Mouse (Mus musculus): ENCODE data around the gene Otulinl. TPM values are rescaled to one million over a fixed set of nuclear protein-coding genes. Genes with fewer than 3 reads are reported as not detected.

The Otulinl gene
- polyA plus RNA-seq, 1 experiment = 1.4 TPM

DNA sequence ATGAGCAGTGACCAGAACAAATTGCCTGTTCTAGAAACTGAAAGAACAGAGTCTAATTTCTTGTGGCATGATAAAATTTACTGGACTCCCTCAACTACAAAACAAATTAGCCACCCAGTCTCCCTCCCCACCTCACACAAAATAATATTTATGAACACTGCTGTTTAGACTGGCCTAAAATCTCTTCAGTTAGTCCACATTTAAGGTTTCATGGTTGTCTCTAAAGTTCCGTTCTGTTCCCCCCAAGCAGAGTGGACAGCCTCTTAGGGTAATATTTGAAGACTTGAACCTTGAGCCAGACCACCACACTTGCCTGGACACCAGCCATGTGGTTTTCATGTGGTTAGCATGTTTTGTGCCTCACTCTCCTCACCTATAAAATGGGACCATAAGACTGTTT lies 1.8 kb upstream of the Otulinl start:
- H3K4me3 ChIP-seq (replicated peaks) = no peak overlapping the region
- no peaks in the 10 kb centered on the region for H3K36me3 ChIP-seq (replicated peaks; ENCODE audit: low read length)
- no peaks in the 10 kb centered on the region for H3K9me3 ChIP-seq
- peaks cover 38% of the 10 kb centered on the region for H3K27me3 ChIP-seq (replicated peaks)
- TF ChIP-seq GATA1 (IDR thresholded peaks at IDR 0.05; ENCODE audit: borderline replicate concordance, low read length) (no peak), FLI1 (IDR thresholded peaks at IDR 0.05; ENCODE audit: low read length) (no peak)
- H3K4me1 ChIP-seq = peaks cover 38% of the 10 kb centered on the region

DNA sequence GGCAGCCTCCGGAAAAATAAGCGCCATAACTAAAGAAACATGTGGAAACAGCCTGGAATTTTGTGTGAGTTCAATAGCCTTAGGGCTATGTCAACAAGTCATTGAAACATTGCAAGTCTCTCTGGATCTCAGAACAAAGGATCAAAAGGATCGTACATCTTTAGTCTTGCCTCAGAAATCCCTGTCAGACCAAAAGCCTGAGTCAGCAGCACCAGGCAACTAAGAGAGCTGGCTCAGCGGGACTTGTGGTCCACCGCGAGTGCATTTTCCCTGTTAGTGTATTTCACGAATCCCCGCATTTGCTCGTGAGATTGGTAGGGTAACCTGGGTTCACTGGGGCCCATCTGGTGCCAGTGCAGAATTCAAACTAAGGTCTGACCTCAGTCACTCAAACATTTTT lies 1.2 kb upstream of the Otulinl start:
- H3K4me1 ChIP-seq = peaks cover 32% of the 10 kb centered on the region
- no peak overlapping the region for H3K4me3 ChIP-seq (replicated peaks)
- no peaks in the 10 kb centered on the region for H3K9me3 ChIP-seq
- peaks cover 41% of the 10 kb centered on the region for H3K27me3 ChIP-seq (replicated peaks)
- H3K36me3 ChIP-seq (replicated peaks; ENCODE audit: low read length) = no peaks in the 10 kb centered on the region
- TF ChIP-seq FLI1 (IDR thresholded peaks at IDR 0.05; ENCODE audit: low read length) (no peak), GATA1 (IDR thresholded peaks at IDR 0.05; ENCODE audit: borderline replicate concordance, low read length) (no peak)

DNA sequence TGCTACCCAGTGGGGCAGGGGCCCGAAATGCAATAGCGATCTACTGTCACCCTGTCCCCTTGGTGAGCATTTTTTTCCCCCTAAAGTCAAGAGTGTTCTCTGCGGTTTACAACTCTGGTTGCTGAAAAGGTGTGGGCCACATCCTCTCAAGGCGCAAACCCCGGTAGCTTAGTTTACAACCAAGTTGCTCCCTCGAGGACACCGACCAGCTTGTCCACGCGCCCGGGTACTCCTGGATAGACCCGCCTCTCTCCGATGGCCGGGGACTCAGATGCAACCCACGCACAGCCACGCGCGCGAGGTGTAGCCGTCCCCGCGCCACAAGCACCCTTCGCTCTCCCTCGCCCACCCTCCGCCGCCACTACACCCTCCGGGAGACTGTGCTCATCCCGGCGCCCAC lies 382 bp downstream of the Otulinl start:
- no peaks in the 10 kb centered on the region for H3K36me3 ChIP-seq (replicated peaks; ENCODE audit: low read length)
- peaks cover 29% of the 10 kb centered on the region for H3K4me1 ChIP-seq
- TF ChIP-seq FLI1 (IDR thresholded peaks at IDR 0.05; ENCODE audit: low read length) (no peak), GATA1 (IDR thresholded peaks at IDR 0.05; ENCODE audit: borderline replicate concordance, low read length) (no peak)
- peak overlapping the region; percentile 94 for H3K4me3 ChIP-seq (replicated peaks)
- peaks cover 41% of the 10 kb centered on the region for H3K27me3 ChIP-seq (replicated peaks)
- H3K9me3 ChIP-seq = no peaks in the 10 kb centered on the region

DNA sequence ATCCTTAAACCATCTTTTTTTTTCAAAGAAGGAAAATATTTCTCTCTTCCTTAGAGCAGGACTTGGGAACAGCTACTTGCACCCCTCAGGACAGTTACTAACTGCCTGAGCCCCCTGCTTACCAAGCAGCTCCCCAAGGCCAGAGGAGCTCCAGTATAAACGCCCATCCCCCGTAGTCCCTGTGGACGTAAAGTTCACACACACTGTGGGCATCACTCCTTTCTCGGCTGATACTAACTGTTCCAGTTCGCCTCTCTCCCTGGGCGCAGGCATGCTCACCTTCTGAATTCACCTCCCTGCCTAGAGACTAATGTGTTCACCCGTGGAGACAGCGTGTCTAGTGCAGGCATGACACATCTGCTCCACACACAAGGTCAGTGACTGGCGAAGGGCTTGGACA lies 2.9 kb downstream of the Otulinl start:
- Histone ChIP-seq H3K4me3 (replicated peaks) (peak overlapping the region; percentile 62), H3K9me3 (no peaks in the 10 kb centered on the region), H3K27me3 (replicated peaks) (peaks cover 41% of the 10 kb centered on the region), H3K36me3 (replicated peaks; ENCODE audit: low read length) (no peaks in the 10 kb centered on the region), H3K4me1 (peaks cover 37% of the 10 kb centered on the region)
- TF ChIP-seq FLI1 (IDR thresholded peaks at IDR 0.05; ENCODE audit: low read length) (no peak), GATA1 (IDR thresholded peaks at IDR 0.05; ENCODE audit: borderline replicate concordance, low read length) (no peak)

DNA sequence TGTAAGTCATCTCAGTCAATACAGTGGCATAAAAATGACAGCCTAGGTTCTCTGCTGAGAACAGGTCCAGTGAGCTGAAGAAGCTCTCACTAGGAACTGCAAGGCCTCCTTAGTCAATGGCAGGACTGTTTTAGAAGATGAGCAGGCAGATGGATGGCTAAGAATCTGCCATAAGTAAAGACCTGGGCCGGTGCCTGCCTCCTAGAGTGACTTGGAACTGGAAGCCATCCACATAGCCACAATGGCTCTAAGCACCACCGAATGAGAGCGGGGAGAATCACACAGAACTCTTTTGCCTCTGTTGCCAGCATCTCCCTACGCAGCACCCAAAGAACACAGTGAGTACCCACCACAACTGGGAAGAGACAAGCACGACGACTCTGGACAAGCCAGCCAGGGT lies 3.6 kb downstream of the Otulinl start:
- TF ChIP-seq GATA1 (IDR thresholded peaks at IDR 0.05; ENCODE audit: borderline replicate concordance, low read length) (no peak), FLI1 (IDR thresholded peaks at IDR 0.05; ENCODE audit: low read length) (no peak)
- Histone ChIP-seq H3K4me3 (replicated peaks) (no peak overlapping the region), H3K9me3 (no peaks in the 10 kb centered on the region)

DNA sequence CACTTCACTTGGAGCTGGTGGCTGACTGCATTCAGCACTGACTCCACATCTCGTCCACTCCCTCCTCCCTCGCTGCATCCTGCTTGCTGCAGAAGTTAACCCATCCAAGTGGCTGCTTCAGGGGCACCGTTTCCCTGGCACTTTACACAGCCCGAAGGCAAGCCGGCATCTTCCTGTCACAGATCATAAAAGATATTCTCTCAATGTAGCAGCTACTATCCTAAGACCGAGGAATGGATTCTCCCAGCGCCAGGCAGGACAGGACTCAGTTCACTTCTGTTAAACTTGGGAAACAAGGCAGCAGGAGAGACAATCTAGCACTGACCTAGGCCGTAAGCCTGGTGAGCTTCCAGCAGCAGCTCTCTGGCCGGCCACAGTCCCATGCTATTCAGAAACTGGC lies 5.2 kb downstream of the Otulinl start:
- H3K36me3 ChIP-seq (replicated peaks; ENCODE audit: low read length) = no peaks in the 10 kb centered on the region
- H3K4me3 ChIP-seq (replicated peaks) = peak overlapping the region; percentile 44
- no peaks in the 10 kb centered on the region for H3K9me3 ChIP-seq
- TF ChIP-seq FLI1 (IDR thresholded peaks at IDR 0.05; ENCODE audit: low read length) = no peak
- no peak for TF ChIP-seq GATA1 (IDR thresholded peaks at IDR 0.05; ENCODE audit: borderline replicate concordance, low read length)
- peaks cover 36% of the 10 kb centered on the region for H3K27me3 ChIP-seq (replicated peaks)
- peaks cover 53% of the 10 kb centered on the region for H3K4me1 ChIP-seq

More for the DNA sequence above, 3.6 kb downstream of the Otulinl start:
- H3K27me3 ChIP-seq (replicated peaks) = peaks cover 43% of the 10 kb centered on the region
- H3K4me1 ChIP-seq = peaks cover 44% of the 10 kb centered on the region
- H3K36me3 ChIP-seq (replicated peaks; ENCODE audit: low read length) = no peaks in the 10 kb centered on the region

DNA sequence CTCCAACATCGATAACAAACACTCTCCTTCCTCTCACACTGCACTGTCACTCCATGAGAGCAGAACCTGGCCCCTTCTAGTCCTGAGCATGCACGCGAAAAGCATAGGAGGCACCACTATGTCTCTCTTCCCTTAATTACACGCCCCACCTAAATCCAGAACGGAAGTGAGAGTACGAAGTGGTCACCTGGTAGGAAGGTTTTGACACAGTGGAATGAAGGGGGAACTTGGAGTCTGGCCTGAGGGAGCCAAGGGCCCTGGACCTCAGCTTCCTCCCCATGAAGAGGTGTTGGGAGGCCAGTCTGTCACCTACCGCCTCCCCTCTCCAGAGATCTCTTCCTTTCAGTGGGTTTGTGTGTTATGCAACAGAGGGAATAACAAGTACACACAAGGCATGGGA lies 6.3 kb downstream of the Otulinl start:
- TF ChIP-seq GATA1 (IDR thresholded peaks at IDR 0.05; ENCODE audit: borderline replicate concordance, low read length) (no peak), FLI1 (IDR thresholded peaks at IDR 0.05; ENCODE audit: low read length) (no peak)
- peaks cover 26% of the 10 kb centered on the region for H3K27me3 ChIP-seq (replicated peaks)
- peaks cover 53% of the 10 kb centered on the region for H3K4me1 ChIP-seq
- no peak overlapping the region for H3K4me3 ChIP-seq (replicated peaks)
- H3K9me3 ChIP-seq = no peaks in the 10 kb centered on the region
- H3K36me3 ChIP-seq (replicated peaks; ENCODE audit: low read length) = no peaks in the 10 kb centered on the region

DNA sequence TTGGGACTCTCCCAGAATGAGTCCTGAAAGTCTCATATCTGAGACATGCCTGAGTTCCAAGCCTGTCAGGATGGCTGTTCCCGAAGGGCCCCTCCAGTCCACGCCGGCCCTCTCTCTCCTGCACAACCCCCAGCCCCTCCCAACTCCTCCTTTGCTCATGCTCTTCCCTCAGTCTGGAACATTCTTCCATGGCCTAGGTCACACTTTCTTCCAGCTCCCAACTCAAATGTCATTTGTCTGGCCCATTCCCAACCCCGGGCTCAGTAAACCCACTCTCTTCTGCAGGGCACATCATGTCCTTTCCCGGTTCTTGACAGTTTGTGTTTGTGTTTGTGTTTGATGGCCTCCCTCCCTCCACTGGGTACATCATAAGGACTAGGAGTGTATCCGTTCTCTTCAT lies 7.3 kb downstream of the Otulinl start:
- Histone ChIP-seq H3K4me1 (peaks cover 60% of the 10 kb centered on the region), H3K9me3 (no peaks in the 10 kb centered on the region), H3K4me3 (replicated peaks) (no peak overlapping the region), H3K36me3 (replicated peaks; ENCODE audit: low read length) (no peaks in the 10 kb centered on the region), H3K27me3 (replicated peaks) (peaks cover 21% of the 10 kb centered on the region)
- TF ChIP-seq GATA1 (IDR thresholded peaks at IDR 0.05; ENCODE audit: borderline replicate concordance, low read length) (no peak), FLI1 (IDR thresholded peaks at IDR 0.05; ENCODE audit: low read length) (no peak)

DNA sequence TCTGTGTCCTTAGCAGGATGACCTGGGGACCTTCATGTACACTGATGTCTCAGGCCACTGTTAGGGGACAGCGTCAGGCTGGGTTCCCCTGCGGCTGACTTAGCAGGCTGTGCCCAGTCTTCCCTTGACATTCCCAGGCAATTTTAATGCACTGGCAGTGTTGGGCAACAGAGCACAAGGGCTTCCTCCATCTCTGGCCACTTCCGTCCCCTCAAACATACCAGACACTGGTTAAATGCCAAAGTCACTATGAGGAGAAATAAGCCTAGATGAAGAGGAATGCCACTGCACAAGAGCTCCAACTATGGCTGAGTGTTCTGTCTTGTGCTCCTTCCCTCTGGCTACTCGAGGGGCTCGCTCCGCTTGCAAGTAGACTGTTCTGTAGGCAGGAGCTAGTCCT lies 8.2 kb downstream of the Otulinl start:
- Histone ChIP-seq H3K4me3 (replicated peaks) (no peak overlapping the region), H3K27me3 (replicated peaks) (peaks cover 18% of the 10 kb centered on the region), H3K4me1 (peaks cover 56% of the 10 kb centered on the region), H3K9me3 (no peaks in the 10 kb centered on the region), H3K36me3 (replicated peaks; ENCODE audit: low read length) (no peaks in the 10 kb centered on the region)
- TF ChIP-seq GATA1 (IDR thresholded peaks at IDR 0.05; ENCODE audit: borderline replicate concordance, low read length) = no peak
- TF ChIP-seq FLI1 (IDR thresholded peaks at IDR 0.05; ENCODE audit: low read length) = no peak

DNA sequence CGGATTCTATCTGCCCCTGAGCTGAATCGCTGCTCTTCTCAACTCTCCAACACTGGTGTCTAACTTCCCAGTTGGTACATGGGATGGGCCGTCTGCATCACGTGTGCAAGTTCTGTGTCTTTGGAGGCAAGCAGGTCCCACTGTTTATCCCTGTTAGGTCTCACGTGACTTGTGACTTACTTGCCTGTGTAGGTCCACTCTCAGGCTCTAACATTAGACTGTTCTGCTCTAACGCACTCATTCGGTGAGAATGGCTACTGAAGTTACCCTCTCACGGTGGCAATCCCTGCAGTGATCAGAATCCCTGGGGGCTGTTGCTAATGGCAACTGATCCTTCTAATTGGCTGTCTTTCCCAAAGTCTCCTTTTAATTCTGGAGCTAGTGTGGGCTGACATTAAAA lies 9.1 kb downstream of the Otulinl start:
- TF ChIP-seq GATA1 (IDR thresholded peaks at IDR 0.05; ENCODE audit: borderline replicate concordance, low read length) = no peak
- H3K9me3 ChIP-seq = no peaks in the 10 kb centered on the region
- H3K36me3 ChIP-seq (replicated peaks; ENCODE audit: low read length) = no peaks in the 10 kb centered on the region
- H3K4me3 ChIP-seq (replicated peaks) = no peak overlapping the region
- H3K4me1 ChIP-seq = peaks cover 64% of the 10 kb centered on the region
- H3K27me3 ChIP-seq (replicated peaks) = peaks cover 15% of the 10 kb centered on the region

DNA sequence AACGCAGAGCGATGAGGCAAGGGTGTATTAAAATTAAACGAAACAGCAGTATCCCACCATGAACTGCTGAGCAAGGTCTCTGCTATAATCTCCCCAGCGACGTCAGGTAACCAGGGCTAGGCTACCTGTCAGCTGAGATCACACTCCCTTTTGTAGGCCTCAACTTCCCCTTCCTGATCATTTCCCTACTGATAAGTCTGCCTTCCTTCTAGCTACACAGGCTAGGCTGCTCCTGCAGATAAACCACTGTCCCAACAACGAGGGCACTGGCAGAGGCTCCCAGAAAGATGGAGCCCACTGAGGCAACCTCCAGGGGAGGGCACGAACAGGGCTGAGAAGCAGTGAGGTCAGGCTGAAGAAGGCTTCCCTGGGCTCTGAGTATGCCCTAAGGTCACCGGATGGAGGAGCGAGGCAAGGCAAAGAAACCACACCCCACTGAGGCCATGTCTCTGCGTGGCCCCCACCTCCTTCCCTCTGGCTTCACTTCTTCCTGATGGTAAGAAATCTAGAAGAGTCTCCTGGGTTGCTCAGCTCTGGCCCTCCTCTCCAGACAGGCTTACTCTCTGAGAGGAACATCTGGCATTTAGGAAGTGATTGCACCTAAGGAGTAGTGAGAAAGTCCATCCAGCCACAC lies 9.7 kb downstream of the Otulinl start:
- no peaks in the 10 kb centered on the region for H3K36me3 ChIP-seq (replicated peaks; ENCODE audit: low read length)
- H3K27me3 ChIP-seq (replicated peaks) = peaks cover 13% of the 10 kb centered on the region
- TF ChIP-seq GATA1 (IDR thresholded peaks at IDR 0.05; ENCODE audit: borderline replicate concordance, low read length) (no peak), FLI1 (IDR thresholded peaks at IDR 0.05; ENCODE audit: low read length) (no peak)
- H3K4me3 ChIP-seq (replicated peaks) = peak overlapping the region; percentile 47
- no peaks in the 10 kb centered on the region for H3K9me3 ChIP-seq
- H3K4me1 ChIP-seq = peaks cover 69% of the 10 kb centered on the region
